Mouse (Mus musculus): ENCODE measurements at regions not wholly inside any gene's neighbourhood (a gene's known extent, or its start where the extent isn't known, plus 50 kb on each side); places are given as distances from the start of the nearest gene placed in this dataset.

DNA sequence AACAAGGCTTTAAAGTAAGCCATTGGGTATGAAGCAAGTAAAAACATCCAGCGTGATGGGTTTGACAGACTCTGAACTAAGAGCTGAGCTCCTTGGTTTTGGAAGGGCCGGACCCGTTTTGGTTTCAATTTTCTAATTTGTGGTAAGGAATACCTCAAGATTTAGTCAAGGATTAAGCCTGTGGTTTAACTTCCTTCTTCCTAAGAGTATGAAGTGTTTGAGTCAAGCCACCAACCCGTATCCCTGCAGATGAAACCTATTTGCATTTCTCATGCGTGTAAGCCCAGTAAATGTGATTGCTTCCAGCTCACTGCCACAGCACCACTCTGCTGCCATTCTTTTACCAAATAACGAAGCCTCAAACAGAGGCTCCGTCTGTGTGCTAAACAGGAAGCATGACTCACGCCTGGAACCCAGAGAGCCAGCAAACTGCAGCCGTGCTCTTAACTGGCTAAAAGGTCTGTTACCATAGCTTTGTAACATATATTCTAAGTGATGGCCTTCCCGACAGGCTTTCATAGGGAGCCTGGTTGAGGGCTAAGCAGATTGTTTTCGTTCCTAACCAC is 149.7 kb downstream of the Etv1 start:
- Histone ChIP-seq H3K36me3 (replicated peaks) (no peaks in the 10 kb centered on the region), H3K9me3 (no peaks in the 10 kb centered on the region), H3K27ac (no peak overlapping the region), H3K4me2 (peak overlapping the region; percentile 6; the same call in 1 of the 2 replicates), H3K4me1 (no peaks in the 10 kb centered on the region), H3K27me3 (replicated peaks) (no peaks in the 10 kb centered on the region), H3K9ac (no peak overlapping the region), H3K4me3 (no peak overlapping the region)
- 50% methylated on average over 11 of the region's 11 CpGs for WGBS
- ATAC-seq (replicated peaks), result peak; percentile 63

DNA sequence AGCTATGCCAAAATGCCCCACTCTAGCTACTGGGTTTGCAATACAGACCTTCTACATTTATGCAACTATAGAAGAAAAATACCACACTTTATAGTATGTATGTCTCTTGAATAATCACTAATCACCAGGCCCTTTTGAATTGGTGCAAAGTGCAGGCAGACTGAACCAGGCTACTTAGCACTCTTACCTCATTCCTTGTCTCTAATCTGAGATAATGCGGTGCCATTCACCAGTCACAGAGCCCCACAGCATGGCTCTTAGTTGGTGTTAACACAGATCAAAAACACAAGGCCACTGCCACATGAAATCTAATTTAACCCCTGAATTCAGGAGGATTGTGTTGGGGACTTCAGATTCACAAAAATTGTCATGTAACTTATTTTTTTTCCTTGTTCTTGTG is 150.5 kb downstream of the Etv1 start:
- Histone ChIP-seq H3K4me3 (no peak overlapping the region), H3K9ac (no peak overlapping the region), H3K9me3 (no peaks in the 10 kb centered on the region), H3K27me3 (replicated peaks) (no peaks in the 10 kb centered on the region), H3K36me3 (replicated peaks) (no peaks in the 10 kb centered on the region), H3K27ac (no peak overlapping the region), H3K4me2 (no peak overlapping the region), H3K4me1 (no peaks in the 10 kb centered on the region)
- no peak for ATAC-seq (replicated peaks)
- WGBS, result 44% methylated on average over 1 of the region's 1 CpGs

DNA sequence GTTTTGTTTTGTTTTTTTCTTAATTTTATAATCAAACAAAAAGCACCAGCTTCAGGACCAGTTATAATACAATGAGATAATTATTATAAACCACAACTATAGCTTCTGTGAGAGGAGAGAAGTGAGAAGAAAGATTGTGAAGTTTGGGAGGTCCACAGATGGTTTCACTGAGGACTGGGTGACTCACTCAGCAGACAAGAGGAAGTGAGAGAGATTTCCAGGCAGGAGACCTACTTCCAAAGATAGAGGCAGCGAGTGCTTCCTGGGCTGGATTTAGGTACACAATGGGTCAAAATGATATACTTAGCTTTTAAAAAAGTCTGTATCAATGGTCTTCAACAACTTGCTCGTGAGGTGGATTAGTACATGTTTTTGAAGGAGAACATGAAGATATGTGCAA is 152.6 kb downstream of the Etv1 start:
- Histone ChIP-seq H3K4me1 (no peaks in the 10 kb centered on the region), H3K27me3 (replicated peaks) (no peaks in the 10 kb centered on the region), H3K36me3 (replicated peaks) (no peaks in the 10 kb centered on the region), H3K9me3 (no peaks in the 10 kb centered on the region), H3K4me3 (no peak overlapping the region), H3K4me2 (no peak overlapping the region), H3K27ac (no peak overlapping the region), H3K9ac (no peak overlapping the region)
- WGBS, result 87% methylated on average over 2 of the region's 2 CpGs
- no peak for ATAC-seq (replicated peaks)

DNA sequence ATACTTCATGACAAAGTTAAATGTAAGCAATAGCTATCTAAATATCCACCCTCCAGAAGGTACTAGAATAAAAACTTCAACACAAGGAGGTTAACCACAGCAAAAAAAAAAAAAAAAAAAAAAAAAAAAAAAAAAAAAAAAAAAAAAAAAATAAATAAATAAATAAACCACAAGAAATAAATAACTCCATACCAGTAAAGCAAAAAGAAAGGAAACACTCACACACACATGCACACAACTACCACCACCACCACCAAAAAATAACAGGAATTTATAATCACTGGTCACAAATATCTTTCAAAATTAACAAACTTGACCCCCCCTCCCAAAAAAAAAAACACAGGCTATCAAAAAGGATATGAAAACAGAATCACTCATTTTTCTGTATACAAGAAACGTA is 180.4 kb downstream of the Etv1 start:
- ATAC-seq (replicated peaks), result no peak
- Histone ChIP-seq H3K27me3 (replicated peaks) (no peaks in the 10 kb centered on the region), H3K27ac (no peak overlapping the region), H3K9ac (no peak overlapping the region), H3K4me1 (no peaks in the 10 kb centered on the region), H3K4me3 (no peak overlapping the region), H3K36me3 (replicated peaks) (no peaks in the 10 kb centered on the region), H3K4me2 (no peak overlapping the region), H3K9me3 (no peaks in the 10 kb centered on the region)
- 51% methylated on average over 1 of the region's 1 CpGs for WGBS

DNA sequence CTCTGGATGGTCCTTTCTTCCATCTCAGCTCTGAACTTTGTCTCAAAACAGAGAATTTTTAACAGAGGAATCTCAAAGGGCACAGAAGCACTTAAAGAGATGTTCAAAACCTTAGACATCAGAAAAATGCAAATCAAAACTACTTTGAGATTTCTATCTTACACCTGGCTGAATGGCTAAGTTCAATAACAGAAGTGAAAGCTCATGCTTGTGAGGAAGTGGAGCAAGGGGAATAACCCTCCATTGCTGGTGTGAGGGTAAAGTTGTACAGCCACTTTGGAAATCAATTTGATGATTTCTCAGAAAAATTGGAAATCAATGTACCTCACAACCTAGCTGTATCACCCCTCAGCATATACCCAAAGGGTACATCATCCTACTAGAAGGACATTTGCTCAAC is 183.1 kb downstream of the Etv1 start:
- Histone ChIP-seq H3K27me3 (replicated peaks) (no peaks in the 10 kb centered on the region), H3K4me1 (no peaks in the 10 kb centered on the region), H3K27ac (no peak overlapping the region), H3K9ac (no peak overlapping the region), H3K4me3 (no peak overlapping the region), H3K36me3 (replicated peaks) (no peaks in the 10 kb centered on the region), H3K4me2 (no peak overlapping the region), H3K9me3 (no peaks in the 10 kb centered on the region)
- ATAC-seq (replicated peaks), result no peak

DNA sequence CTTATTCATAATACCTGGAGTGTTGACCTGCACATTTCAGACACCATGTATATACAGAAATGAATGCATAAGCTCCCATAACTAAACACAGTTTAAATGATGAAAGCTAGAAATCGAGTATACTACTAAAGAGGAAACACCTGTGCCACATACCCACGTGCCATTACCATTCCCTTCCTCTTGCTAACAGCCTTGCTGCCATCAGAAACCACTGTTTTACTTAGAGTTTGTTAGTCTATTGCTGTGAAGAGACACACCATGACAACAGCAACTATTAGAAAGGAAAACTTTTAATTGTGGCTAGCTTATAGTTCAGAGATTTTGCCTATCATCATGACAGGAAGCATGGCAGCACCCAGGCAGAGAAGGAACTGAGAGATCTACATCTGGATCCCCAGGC is 191.2 kb downstream of the Etv1 start:
- Histone ChIP-seq H3K9ac (no peak overlapping the region), H3K36me3 (replicated peaks) (no peaks in the 10 kb centered on the region), H3K4me3 (no peak overlapping the region), H3K27me3 (replicated peaks) (no peaks in the 10 kb centered on the region), H3K27ac (no peak overlapping the region), H3K9me3 (no peaks in the 10 kb centered on the region), H3K4me2 (no peak overlapping the region), H3K4me1 (no peaks in the 10 kb centered on the region)
- no peak for ATAC-seq (replicated peaks)
- 68% methylated on average over 2 of the region's 2 CpGs for WGBS

DNA sequence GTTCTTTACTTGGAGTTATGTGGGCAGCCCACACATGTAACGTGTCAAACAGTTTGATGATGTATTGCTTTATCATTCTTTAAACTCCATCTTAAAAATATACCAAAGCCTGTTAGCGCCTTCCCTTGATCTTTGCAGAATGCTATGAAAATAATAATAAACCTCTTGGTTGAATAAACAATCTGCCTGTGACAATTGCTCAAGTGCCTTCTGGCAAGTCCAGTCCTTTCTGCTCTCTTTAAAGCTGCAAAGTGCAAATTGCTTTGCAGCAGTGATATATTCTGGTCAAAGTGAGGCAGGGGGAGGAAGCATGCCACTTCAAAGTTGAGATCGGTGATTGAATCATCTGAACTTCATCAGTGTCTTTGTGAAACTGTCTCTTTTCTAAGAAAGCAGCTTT is 193.0 kb downstream of the Etv1 start:
- no peaks in the 10 kb centered on the region for H3K4me1 ChIP-seq
- H3K27ac ChIP-seq, result no peak overlapping the region
- ATAC-seq (replicated peaks), result no peak
- no peaks in the 10 kb centered on the region for H3K27me3 ChIP-seq (replicated peaks)
- no peak overlapping the region for H3K9ac ChIP-seq
- H3K9me3 ChIP-seq, result no peaks in the 10 kb centered on the region
- WGBS, result 89% methylated on average over 3 of the region's 3 CpGs
- no peaks in the 10 kb centered on the region for H3K36me3 ChIP-seq (replicated peaks)
- H3K4me3 ChIP-seq, result no peak overlapping the region
- no peak overlapping the region for H3K4me2 ChIP-seq

DNA sequence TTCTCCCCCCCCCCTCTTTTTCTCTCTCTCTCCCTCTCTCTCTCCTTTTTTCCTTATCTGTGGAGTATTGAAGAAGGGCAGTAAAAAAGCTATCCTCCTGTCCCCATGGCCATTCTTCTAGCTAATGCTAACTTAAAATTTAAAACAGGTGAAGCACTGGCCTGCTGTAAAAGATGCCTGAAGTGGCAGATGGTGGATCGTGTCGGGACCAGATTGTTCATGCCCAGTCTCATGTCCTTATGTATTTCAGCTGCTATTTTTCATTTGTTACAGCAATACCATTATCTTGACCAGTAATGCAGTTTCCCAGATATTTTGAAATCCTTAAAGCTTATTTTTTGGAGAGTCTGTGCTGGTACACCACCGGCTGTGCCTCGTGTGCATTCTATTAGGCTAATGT is 196.3 kb downstream of the Etv1 start:
- 81% methylated on average over 4 of the region's 4 CpGs for WGBS
- no peak overlapping the region for H3K9ac ChIP-seq
- H3K4me2 ChIP-seq, result no peak overlapping the region
- H3K36me3 ChIP-seq (replicated peaks), result no peaks in the 10 kb centered on the region
- H3K27me3 ChIP-seq (replicated peaks), result no peaks in the 10 kb centered on the region
- ATAC-seq (replicated peaks), result no peak
- no peak overlapping the region for H3K4me3 ChIP-seq
- H3K4me1 ChIP-seq, result no peaks in the 10 kb centered on the region
- H3K27ac ChIP-seq, result no peak overlapping the region
- H3K9me3 ChIP-seq, result no peaks in the 10 kb centered on the region

DNA sequence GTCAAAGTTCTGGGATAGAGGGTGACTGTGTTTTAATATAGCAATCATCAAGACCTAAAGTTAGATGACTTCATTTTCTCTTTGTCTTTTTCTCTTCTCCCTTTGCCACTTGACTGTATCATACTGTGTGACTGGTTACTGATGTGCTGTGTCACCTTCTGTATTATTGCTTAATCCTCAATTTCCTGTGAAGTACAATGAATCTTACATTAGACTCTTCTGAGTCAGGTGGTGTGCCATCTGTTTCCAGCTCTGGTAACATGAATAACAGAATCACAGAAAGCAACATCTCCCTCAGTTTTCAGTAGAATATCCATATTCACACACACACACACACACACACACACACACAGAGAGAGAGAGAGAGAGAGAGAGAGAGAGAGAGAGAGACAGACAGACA is 203.2 kb downstream of the Etv1 start:
- Histone ChIP-seq H3K27me3 (replicated peaks) (no peaks in the 10 kb centered on the region), H3K4me3 (no peak overlapping the region), H3K4me1 (no peaks in the 10 kb centered on the region), H3K27ac (no peak overlapping the region), H3K4me2 (no peak overlapping the region), H3K9ac (no peak overlapping the region), H3K36me3 (replicated peaks) (no peaks in the 10 kb centered on the region), H3K9me3 (no peaks in the 10 kb centered on the region)
- no peak for ATAC-seq (replicated peaks)

DNA sequence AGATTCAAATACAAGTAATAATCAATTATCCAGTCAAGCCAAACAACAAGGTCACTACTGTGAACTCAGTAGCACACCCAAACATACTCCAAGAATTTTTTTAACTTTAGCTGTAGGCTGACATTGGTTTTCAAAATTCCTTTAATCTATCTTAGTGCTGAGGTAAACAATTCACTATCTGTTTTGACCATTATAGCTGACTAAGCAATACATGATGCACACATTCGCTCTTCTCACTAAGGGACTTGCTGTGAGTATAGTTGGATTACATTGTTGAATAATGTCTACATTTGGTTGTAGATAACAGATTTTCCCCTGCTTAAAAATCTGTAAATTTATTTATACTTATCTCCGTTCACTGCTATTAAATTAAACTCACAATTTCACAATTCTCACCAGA is 206.7 kb downstream of the Etv1 start:
- H3K4me1 ChIP-seq, result no peaks in the 10 kb centered on the region
- H3K36me3 ChIP-seq (replicated peaks), result no peaks in the 10 kb centered on the region
- H3K4me2 ChIP-seq, result no peak overlapping the region
- H3K27me3 ChIP-seq (replicated peaks), result no peaks in the 10 kb centered on the region
- WGBS, result 98% methylated on average over 2 of the region's 2 CpGs
- H3K4me3 ChIP-seq, result no peak overlapping the region
- no peak overlapping the region for H3K27ac ChIP-seq
- H3K9me3 ChIP-seq, result no peaks in the 10 kb centered on the region
- H3K9ac ChIP-seq, result no peak overlapping the region
- no peak for ATAC-seq (replicated peaks)

DNA sequence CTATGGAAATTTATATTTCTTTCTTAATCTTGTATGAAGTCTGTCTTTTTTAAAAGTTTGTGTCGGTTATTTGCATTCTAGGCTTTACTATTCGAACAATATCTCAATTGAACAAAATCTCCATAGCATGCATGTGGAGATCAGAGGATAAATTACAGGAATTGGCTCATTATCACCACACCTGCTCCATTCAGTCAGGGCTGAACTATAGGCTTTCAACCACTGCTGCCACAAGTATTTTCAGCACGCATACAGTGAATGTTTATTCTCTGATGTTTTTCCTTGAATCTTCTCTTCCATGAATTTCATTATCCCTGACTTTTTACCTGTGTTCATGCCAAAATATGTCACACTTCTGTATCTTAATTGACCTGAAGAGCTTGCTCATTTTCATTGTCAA is 207.2 kb downstream of the Etv1 start:
- Histone ChIP-seq H3K27me3 (replicated peaks) (no peaks in the 10 kb centered on the region), H3K4me1 (no peaks in the 10 kb centered on the region), H3K4me3 (no peak overlapping the region), H3K9me3 (no peaks in the 10 kb centered on the region), H3K9ac (no peak overlapping the region), H3K27ac (no peak overlapping the region), H3K36me3 (replicated peaks) (no peaks in the 10 kb centered on the region), H3K4me2 (no peak overlapping the region)
- WGBS, result 79% methylated on average over 3 of the region's 3 CpGs
- no peak for ATAC-seq (replicated peaks)

DNA sequence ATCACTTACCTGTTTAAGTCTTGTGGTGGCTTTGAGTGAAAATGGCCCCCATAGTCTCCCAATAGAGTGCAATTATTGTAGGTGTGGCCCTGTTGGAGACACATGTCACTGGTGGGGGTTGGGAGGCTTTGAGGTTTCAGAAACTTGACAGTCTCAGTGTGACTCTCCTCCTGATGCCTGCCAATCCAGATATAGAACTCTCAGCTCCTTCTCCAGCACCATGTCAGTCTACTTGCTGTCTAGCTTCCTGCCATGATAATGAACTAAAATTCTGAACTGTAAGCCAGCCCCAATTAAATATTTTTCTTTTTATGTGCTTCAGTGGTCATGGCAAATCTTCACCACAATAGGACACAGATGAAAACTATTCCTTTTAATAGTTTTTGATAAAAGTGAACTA is 208.1 kb downstream of the Etv1 start:
- Histone ChIP-seq H3K4me3 (no peak overlapping the region), H3K9me3 (no peaks in the 10 kb centered on the region), H3K4me1 (no peaks in the 10 kb centered on the region), H3K27ac (no peak overlapping the region), H3K9ac (no peak overlapping the region), H3K4me2 (no peak overlapping the region), H3K27me3 (replicated peaks) (no peaks in the 10 kb centered on the region), H3K36me3 (replicated peaks) (no peaks in the 10 kb centered on the region)
- ATAC-seq (replicated peaks), result no peak

DNA sequence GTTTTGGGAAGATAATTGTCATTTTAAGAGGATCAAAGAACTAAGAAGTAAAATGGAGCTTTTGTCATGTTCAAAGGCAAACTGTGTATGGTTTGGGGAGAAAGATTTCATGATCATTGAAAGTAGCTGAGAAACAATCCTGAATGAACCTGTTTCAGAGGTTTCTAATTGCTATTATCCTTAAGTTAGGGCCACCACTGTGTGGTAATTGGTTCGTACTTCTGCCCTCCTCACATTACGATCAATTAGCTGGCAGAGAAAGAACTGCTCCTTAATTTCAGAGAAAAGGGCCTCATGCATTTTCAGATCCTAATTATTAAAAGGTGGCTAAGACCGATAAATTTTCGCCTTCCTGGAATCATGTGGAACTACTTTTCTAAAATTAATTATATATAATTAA is 208.6 kb downstream of the Etv1 start:
- Histone ChIP-seq H3K27me3 (replicated peaks) (no peaks in the 10 kb centered on the region), H3K4me1 (no peaks in the 10 kb centered on the region), H3K4me3 (no peak overlapping the region), H3K36me3 (replicated peaks) (no peaks in the 10 kb centered on the region), H3K9ac (no peak overlapping the region), H3K27ac (no peak overlapping the region), H3K4me2 (no peak overlapping the region), H3K9me3 (no peaks in the 10 kb centered on the region)
- ATAC-seq (replicated peaks), result no peak
- 74% methylated on average over 4 of the region's 4 CpGs for WGBS

DNA sequence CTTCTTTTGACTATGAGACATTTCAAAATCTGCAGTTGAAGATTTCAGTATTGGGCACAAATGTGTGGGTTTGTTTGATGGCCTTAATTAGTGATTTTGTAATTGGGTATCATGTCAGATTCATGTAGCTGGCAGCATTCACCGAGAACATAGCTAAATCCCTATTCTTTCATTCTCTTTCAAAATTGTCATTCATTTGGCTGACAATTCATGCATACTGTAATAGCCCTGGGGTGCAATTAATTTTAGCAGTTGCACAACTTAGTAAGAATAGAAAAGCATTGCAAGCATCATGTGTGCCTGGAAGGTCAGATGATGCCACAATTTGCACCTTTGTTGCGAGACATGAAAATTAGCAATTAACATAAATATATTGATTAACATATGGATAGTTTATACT is 248.0 kb downstream of the Etv1 start:
- no peak overlapping the region for H3K4me2 ChIP-seq
- H3K4me3 ChIP-seq, result no peak overlapping the region
- no peaks in the 10 kb centered on the region for H3K36me3 ChIP-seq (replicated peaks)
- H3K9ac ChIP-seq, result no peak overlapping the region
- no peaks in the 10 kb centered on the region for H3K27me3 ChIP-seq (replicated peaks)
- H3K4me1 ChIP-seq, result no peaks in the 10 kb centered on the region
- 0 out of 2 replicates have a peak, but pooled peaks have one; percentile 54 for ATAC-seq (replicated peaks)
- 52% methylated on average over 2 of the region's 2 CpGs for WGBS
- no peak overlapping the region for H3K27ac ChIP-seq
- H3K9me3 ChIP-seq, result no peaks in the 10 kb centered on the region
